Mouse (Mus musculus): ENCODE results near the gene Tmem183a. TPM values are rescaled to one million over a fixed set of nuclear protein-coding genes. Genes with fewer than 3 reads are reported as not detected.

Tmem183a gene
- polyA plus RNA-seq, 1 experiment from 2014 or later, result 91.3 TPM

GRCm38 (mm10) chr1:134333371-134334110 lies 28.2 kb downstream of the Tmem183a start:
- Histone ChIP-seq H3K4me1 (ENCODE audit: control insufficient read depth, insufficient read depth, low read length) (0 out of 2 replicates have a peak, but pooled peaks cover 3% of the 10 kb centered on the region), H3K4me3 (ENCODE audit: low read length) (no peak overlapping the region), H3K9me3 (ENCODE audit: control insufficient read depth, low read length) (no peaks in the 10 kb centered on the region), H3K27ac (ENCODE audit: low read depth, low read length) (no peak overlapping the region), H3K36me3 (ENCODE audit: control insufficient read depth, insufficient read depth, low read length) (no peaks in the 10 kb centered on the region), H3K9ac (ENCODE audit: low read depth, low read length) (no peak overlapping the region), H3K4me2 (replicated peaks; ENCODE audit: low read depth, low read length) (no peak overlapping the region), H3K27me3 (ENCODE audit: control insufficient read depth, insufficient read depth, low read length) (no peaks in the 10 kb centered on the region)
- 86% methylated on average over 10 of the region's 10 CpGs for WGBS
- ATAC-seq (ENCODE audit: low FRiP score, low TSS enrichment), result no peak

- no peak within 1 kb of the TSS for H3K27ac ChIP-seq (ENCODE audit: low read depth, low read length)
- 0 out of 2 replicates have a peak, but pooled peaks cover 3% of the 10 kb centered on the region for H3K4me1 ChIP-seq (ENCODE audit: control insufficient read depth, insufficient read depth, low read length)
- WGBS, result 56% methylated on average over 13 of the region's 13 CpGs
- H3K36me3 ChIP-seq (ENCODE audit: control insufficient read depth, insufficient read depth, low read length), result no peaks in the 10 kb centered on the region
- no peak within 1 kb of the TSS for H3K4me3 ChIP-seq (ENCODE audit: low read length)
- H3K9ac ChIP-seq (ENCODE audit: low read depth, low read length), result no peak within 1 kb of the TSS
- no peaks in the 10 kb centered on the region for H3K9me3 ChIP-seq (ENCODE audit: control insufficient read depth, low read length)
- no peaks in the 10 kb centered on the region for H3K27me3 ChIP-seq (ENCODE audit: control insufficient read depth, insufficient read depth, low read length)
- ATAC-seq (ENCODE audit: low FRiP score, low TSS enrichment), result peak; percentile 24; the same call in 1 of the 2 replicates
- H3K4me2 ChIP-seq (replicated peaks; ENCODE audit: low read depth, low read length), result no peak within 1 kb of the TSS
These were observed 29.0 kb downstream of the Tmem183a start, which contains the start of gene Ppfia4 for GRCm38 (mm10) chr1:134332770-134333271. Gene Ppfia4 (minus strand): TSS chr1:134332928.

- Histone ChIP-seq H3K9me3 (ENCODE audit: control insufficient read depth, low read length) (no peaks in the 10 kb centered on the region), H3K4me3 (ENCODE audit: low read length) (no peak overlapping the region), H3K36me3 (ENCODE audit: control insufficient read depth, insufficient read depth, low read length) (no peaks in the 10 kb centered on the region), H3K4me1 (ENCODE audit: control insufficient read depth, insufficient read depth, low read length) (0 out of 2 replicates have a peak, but pooled peaks cover 3% of the 10 kb centered on the region), H3K9ac (ENCODE audit: low read depth, low read length) (no peak overlapping the region), H3K27ac (ENCODE audit: low read depth, low read length) (no peak overlapping the region), H3K4me2 (replicated peaks; ENCODE audit: low read depth, low read length) (no peak overlapping the region), H3K27me3 (ENCODE audit: control insufficient read depth, insufficient read depth, low read length) (no peaks in the 10 kb centered on the region)
- peak; percentile 25; the same call in 1 of the 2 replicates for ATAC-seq (ENCODE audit: low FRiP score, low TSS enrichment)
- WGBS, result 57% methylated on average over 20 of the region's 20 CpGs
These were observed 29.7 kb downstream of the Tmem183a start for GRCm38 (mm10) chr1:134331879-134332635.

- no peak for ATAC-seq (ENCODE audit: low FRiP score, low TSS enrichment)
- H3K4me2 ChIP-seq (replicated peaks; ENCODE audit: low read depth, low read length), result no peak overlapping the region
- WGBS, result 92% methylated on average over 12 of the region's 12 CpGs
- no peaks in the 10 kb centered on the region for H3K4me1 ChIP-seq (ENCODE audit: control insufficient read depth, insufficient read depth, low read length)
- no peaks in the 10 kb centered on the region for H3K9me3 ChIP-seq (ENCODE audit: control insufficient read depth, low read length)
- no peak overlapping the region for H3K27ac ChIP-seq (ENCODE audit: low read depth, low read length)
- no peaks in the 10 kb centered on the region for H3K36me3 ChIP-seq (ENCODE audit: control insufficient read depth, insufficient read depth, low read length)
- no peak overlapping the region for H3K9ac ChIP-seq (ENCODE audit: low read depth, low read length)
- H3K27me3 ChIP-seq (ENCODE audit: control insufficient read depth, insufficient read depth, low read length), result no peaks in the 10 kb centered on the region; the same call in 1 of the 2 replicates
- H3K4me3 ChIP-seq (ENCODE audit: low read length), result no peak overlapping the region
These were observed 34.9 kb downstream of the Tmem183a start for GRCm38 (mm10) chr1:134326841-134327346.

- no peak overlapping the region for H3K4me2 ChIP-seq (replicated peaks; ENCODE audit: low read depth, low read length)
- H3K36me3 ChIP-seq (ENCODE audit: control insufficient read depth, insufficient read depth, low read length), result no peaks in the 10 kb centered on the region
- no peak overlapping the region for H3K27ac ChIP-seq (ENCODE audit: low read depth, low read length)
- H3K4me1 ChIP-seq (ENCODE audit: control insufficient read depth, insufficient read depth, low read length), result peaks cover 7% of the 10 kb centered on the region; the same call in 1 of the 2 replicates
- H3K27me3 ChIP-seq (ENCODE audit: control insufficient read depth, insufficient read depth, low read length), result no peaks in the 10 kb centered on the region; the same call in 1 of the 2 replicates
- no peak overlapping the region for H3K4me3 ChIP-seq (ENCODE audit: low read length)
- H3K9ac ChIP-seq (ENCODE audit: low read depth, low read length), result no peak overlapping the region
- no peak for ATAC-seq (ENCODE audit: low FRiP score, low TSS enrichment)
- 76% methylated on average over 6 of the region's 6 CpGs for WGBS
- no peaks in the 10 kb centered on the region for H3K9me3 ChIP-seq (ENCODE audit: control insufficient read depth, low read length)
These were observed 39.2 kb downstream of the Tmem183a start for GRCm38 (mm10) chr1:134322591-134322990.

- Histone ChIP-seq H3K4me3 (ENCODE audit: low read length) (no peak overlapping the region), H3K36me3 (ENCODE audit: control insufficient read depth, insufficient read depth, low read length) (no peaks in the 10 kb centered on the region), H3K27me3 (ENCODE audit: control insufficient read depth, insufficient read depth, low read length) (no peaks in the 10 kb centered on the region; the same call in 1 of the 2 replicates), H3K27ac (ENCODE audit: low read depth, low read length) (no peak overlapping the region), H3K9ac (ENCODE audit: low read depth, low read length) (no peak overlapping the region), H3K4me2 (replicated peaks; ENCODE audit: low read depth, low read length) (no peak overlapping the region), H3K4me1 (ENCODE audit: control insufficient read depth, insufficient read depth, low read length) (peaks cover 7% of the 10 kb centered on the region; the same call in 1 of the 2 replicates), H3K9me3 (ENCODE audit: control insufficient read depth, low read length) (no peaks in the 10 kb centered on the region)
- ATAC-seq (ENCODE audit: low FRiP score, low TSS enrichment), result peak; percentile 54; the same call in 1 of the 2 replicates
- WGBS, result 24% methylated on average over 14 of the region's 14 CpGs
These were observed 41.0 kb downstream of the Tmem183a start for GRCm38 (mm10) chr1:134320691-134321301.

- Histone ChIP-seq H3K4me1 (ENCODE audit: control insufficient read depth, insufficient read depth, low read length) (peaks cover 7% of the 10 kb centered on the region; the same call in 1 of the 2 replicates), H3K9me3 (ENCODE audit: control insufficient read depth, low read length) (no peaks in the 10 kb centered on the region), H3K36me3 (ENCODE audit: control insufficient read depth, insufficient read depth, low read length) (no peaks in the 10 kb centered on the region), H3K27ac (ENCODE audit: low read depth, low read length) (no peak overlapping the region), H3K4me2 (replicated peaks; ENCODE audit: low read depth, low read length) (no peak overlapping the region), H3K9ac (ENCODE audit: low read depth, low read length) (no peak overlapping the region), H3K27me3 (ENCODE audit: control insufficient read depth, insufficient read depth, low read length) (no peaks in the 10 kb centered on the region; the same call in 1 of the 2 replicates), H3K4me3 (ENCODE audit: low read length) (no peak overlapping the region)
- ATAC-seq (ENCODE audit: low FRiP score, low TSS enrichment), result no peak
- 88% methylated on average over 5 of the region's 5 CpGs for WGBS
These were observed 43.5 kb downstream of the Tmem183a start for GRCm38 (mm10) chr1:134318261-134318660.

- Histone ChIP-seq H3K9me3 (ENCODE audit: control insufficient read depth, low read length) (no peaks in the 10 kb centered on the region), H3K9ac (ENCODE audit: low read depth, low read length) (no peak overlapping the region), H3K27ac (ENCODE audit: low read depth, low read length) (no peak overlapping the region), H3K27me3 (ENCODE audit: control insufficient read depth, insufficient read depth, low read length) (no peaks in the 10 kb centered on the region), H3K4me1 (ENCODE audit: control insufficient read depth, insufficient read depth, low read length) (peaks cover 7% of the 10 kb centered on the region; the same call in 1 of the 2 replicates), H3K4me2 (replicated peaks; ENCODE audit: low read depth, low read length) (no peak overlapping the region), H3K36me3 (ENCODE audit: control insufficient read depth, insufficient read depth, low read length) (no peaks in the 10 kb centered on the region; the same call in 1 of the 2 replicates), H3K4me3 (ENCODE audit: low read length) (no peak overlapping the region)
- no peak for ATAC-seq (ENCODE audit: low FRiP score, low TSS enrichment)
- 91% methylated on average over 9 of the region's 9 CpGs for WGBS
These were observed 45.4 kb downstream of the Tmem183a start for GRCm38 (mm10) chr1:134316361-134316760.
